Mouse (Mus musculus): ENCODE data around the gene Syngr3.

- TF ChIP-seq MYB (IDR thresholded peaks at IDR 0.05; ENCODE audit: low read depth, low read length) = no peak
- no peak for TF ChIP-seq CHD2 (IDR thresholded peaks at IDR 0.05; ENCODE audit: low read length)
- no peak for TF ChIP-seq EP300 (IDR thresholded peaks at IDR 0.05; ENCODE audit: low read depth in 1 of 2, low read length in 2 of 2)
- TF ChIP-seq CTCF (IDR thresholded peaks at IDR 0.05 in 2 of 3, conservative IDR thresholded peaks at IDR 0.05 in 1 of 3; ENCODE audit: control insufficient read depth in 1 of 3, insufficient read depth in 1 of 3, low read depth in 2 of 3, low read length in 3 of 3, poor library complexity in 1 of 3, severe bottlenecking in 1 of 3) = no peak
- no peak for TF ChIP-seq USF1 (IDR thresholded peaks at IDR 0.05; ENCODE audit: low read depth, low read length)
- no peak for TF ChIP-seq ZC3H11A (IDR thresholded peaks at IDR 0.05; ENCODE audit: low read depth, low read length)
- TF ChIP-seq ZNF384 (IDR thresholded peaks at IDR 0.05; ENCODE audit: low read depth, low read length) = no peak
- TF ChIP-seq GATA1 (IDR thresholded peaks at IDR 0.05; ENCODE audit: low read depth, low read length) = no peak
- no peak for TF ChIP-seq ELF1 (IDR thresholded peaks at IDR 0.05; ENCODE audit: low read depth, low read length)
- no peak for TF ChIP-seq NRF1 (IDR thresholded peaks at IDR 0.05; ENCODE audit: insufficient read depth, low read depth, low read length, poor library complexity, severe bottlenecking)
- TF ChIP-seq CHD1 (IDR thresholded peaks at IDR 0.05; ENCODE audit: low read depth, low read length) = no peak
- no peak for TF ChIP-seq GABPA (IDR thresholded peaks at IDR 0.05; ENCODE audit: low read depth, low read length)
Measured at GRCm38 (mm10) chr17:24651835-24652234, 37.9 kb downstream of the Syngr3 start.
